Mouse (Mus musculus): Measurements from ENCODE around the gene Ptpn1. TPM values are rescaled to one million over a fixed set of nuclear protein-coding genes. Genes with fewer than 3 reads are reported as not detected.

Gene Ptpn1
- 77.6 and 90.0 TPM in 2 replicates for total RNA-seq (2012; rRNA removed)
- 69.8 and 78.5 TPM in 2 replicates for total RNA-seq (2014; rRNA removed)
- 131 and 139 TPM in 2 replicates for polyA plus RNA-seq (2012; ENCODE audit: insufficient read length, low read depth)

GRCm38 (mm10) chr2:167931985-167932726 is at the start of gene Ptpn1:
Ptpn1 (plus strand) TSS chr2:167932057.
- H3K27ac ChIP-seq (ENCODE audit: insufficient read depth, low read depth) = peak within 1 kb of the TSS; percentile 69
- H3K9ac ChIP-seq (ENCODE audit: insufficient read depth, low read depth) = peak within 1 kb of the TSS; percentile 75
- peaks cover 49% of the 10 kb centered on the region for H3K79me2 ChIP-seq (replicated peaks; ENCODE audit: control insufficient read depth, extremely low read depth, insufficient read depth, poor library complexity, severe bottlenecking)
- peaks cover 0 to 7% of the 10 kb centered on the region in 2 experiments for H3K36me3 ChIP-seq (replicated peaks in 1 of 2; ENCODE audit: control insufficient read depth in 1 of 2, insufficient read depth in 1 of 2, low read length in 1 of 2)
- dilution Hi-C loops (cut with MboI; ENCODE audit: extremely low pct_ligation_motif_present, extremely low pct_unique_long_range_greater_than_20kb, low sequenced_read_pairs) (no loop called here), in situ Hi-C loops (cut with MboI; ENCODE audit: low pct_ligation_motif_present, low pct_unique_long_range_greater_than_20kb, low sequenced_read_pairs) (no loop called here)
- peak within 1 kb of the TSS; percentile 79 for H3K4me2 ChIP-seq (ENCODE audit: insufficient read depth, low read depth, poor library complexity, severe bottlenecking)
- TF ChIP-seq NRF1 (IDR thresholded peaks at IDR 0.05; ENCODE audit: low read depth, low read length) (peak; percentile 75), JUND (conservative IDR thresholded peaks at IDR 0.05; ENCODE audit: low read depth, low read length) (no peak), CHD2 (IDR thresholded peaks at IDR 0.05; ENCODE audit: low read length) (no peak), JUN (IDR thresholded peaks at IDR 0.05; ENCODE audit: insufficient read depth, low read depth, low read length) (no peak), MAX (IDR thresholded peaks at IDR 0.05; ENCODE audit: low read length) (no peak; the same call in 1 of the 2 replicates), ZMIZ1 (IDR thresholded peaks at IDR 0.05; ENCODE audit: low read depth, low read length) (peak; percentile 59; the same call in 1 of the 2 replicates), MAFK (IDR thresholded peaks at IDR 0.05; ENCODE audit: insufficient replicate concordance, low read length) (no peak), IRF4 (IDR thresholded peaks at IDR 0.05; ENCODE audit: low read depth, low read length) (no peak), POLR2AphosphoS2 (IDR thresholded peaks at IDR 0.05; ENCODE audit: low read depth, low read length) (peak; percentile 80), MYC (IDR thresholded peaks at IDR 0.05; ENCODE audit: low read depth, low read length) (no peak), CHD1 (IDR thresholded peaks at IDR 0.05; ENCODE audit: low read depth, low read length) (peak; percentile 20; the same call in 1 of the 2 replicates), HCFC1 (IDR thresholded peaks at IDR 0.05; ENCODE audit: low read depth, low read length) (peak; percentile 70), USF1 (IDR thresholded peaks at IDR 0.05; ENCODE audit: low read depth, low read length) (no peak), TBP (conservative IDR thresholded peaks at IDR 0.05; ENCODE audit: low read depth, low read length) (0 out of 2 replicates have a peak, but pooled peaks have one; percentile 36), SMC3 (IDR thresholded peaks at IDR 0.05; ENCODE audit: low read depth, low read length) (no peak), E2F4 (IDR thresholded peaks at IDR 0.05; ENCODE audit: insufficient replicate concordance, low read depth, low read length) (no peak), GABPA (IDR thresholded peaks at IDR 0.05; ENCODE audit: insufficient replicate concordance, low read depth, low read length) (no peak), MEF2A (IDR thresholded peaks at IDR 0.05; ENCODE audit: borderline replicate concordance, low read depth, low read length) (peak; percentile 40), ZC3H11A (IDR thresholded peaks at IDR 0.05; ENCODE audit: low read depth, low read length) (no peak), SIN3A (IDR thresholded peaks at IDR 0.05; ENCODE audit: low read length) (peak; percentile 82; the same call in 1 of the 2 replicates), ZNF384 (IDR thresholded peaks at IDR 0.05; ENCODE audit: low read depth, low read length) (no peak; the same call in 1 of the 2 replicates), USF2 (conservative IDR thresholded peaks at IDR 0.05; ENCODE audit: low read depth, low read length) (no peak), MXI1 (IDR thresholded peaks at IDR 0.05; ENCODE audit: low read depth, low read length) (peak; percentile 88), NELFE (IDR thresholded peaks at IDR 0.05; ENCODE audit: low read depth, low read length) (peak; percentile 77), TCF12 (IDR thresholded peaks at IDR 0.05; ENCODE audit: low read depth, low read length) (peak; percentile 81), RAD21 (IDR thresholded peaks at IDR 0.05; ENCODE audit: low read depth, low read length) (no peak; the same call in 1 of the 2 replicates), POLR2A (IDR thresholded peaks at IDR 0.05; ENCODE audit: low read depth, low read length) (peak; percentile 91), MAZ (IDR thresholded peaks at IDR 0.05; ENCODE audit: low read depth, low read length) (no peak), CTCF (conservative IDR thresholded peaks at IDR 0.05 in 1 of 2, IDR thresholded peaks at IDR 0.05 in 1 of 2; ENCODE audit: low read depth in 2 of 2, low read length in 2 of 2) (no peak), EP300 (IDR thresholded peaks at IDR 0.05; ENCODE audit: low read length) (no peak), ELF1 (IDR thresholded peaks at IDR 0.05; ENCODE audit: low read depth, low read length) (peak; percentile 93), BHLHE40 (IDR thresholded peaks at IDR 0.05; ENCODE audit: low read depth, low read length) (peak; percentile 38; the same call in 1 of the 2 replicates), PAX5 (IDR thresholded peaks at IDR 0.05; ENCODE audit: low read length) (no peak), ZKSCAN1 (IDR thresholded peaks at IDR 0.05; ENCODE audit: borderline replicate concordance, low read depth, low read length) (no peak), RCOR1 (conservative IDR thresholded peaks at IDR 0.05; ENCODE audit: low read depth, low read length) (no peak), ETS1 (conservative IDR thresholded peaks at IDR 0.05; ENCODE audit: low read depth, low read length) (no peak), KAT2A (IDR thresholded peaks at IDR 0.05; ENCODE audit: insufficient replicate concordance, low read length) (0 out of 2 replicates have a peak, but pooled peaks have one; percentile 50), UBTF (IDR thresholded peaks at IDR 0.05; ENCODE audit: low read depth, low read length) (0 out of 2 replicates have a peak, but pooled peaks have one; percentile 63)
- no peaks in the 10 kb centered on the region for H3K9me3 ChIP-seq (replicated peaks; ENCODE audit: low read length)
- H3K4me3 ChIP-seq (replicated peaks in 1 of 3; ENCODE audit: low read depth in 2 of 3, low read length in 2 of 3, poor library complexity in 1 of 3) = peak within 1 kb of the TSS; percentile 89 to 93 (median 89)
- peaks cover 22 to 66% of the 10 kb centered on the region in 2 experiments for H3K4me1 ChIP-seq (ENCODE audit: control insufficient read depth in 1 of 2, insufficient read depth in 2 of 2)
- H3K27me3 ChIP-seq (replicated peaks) = no peaks in the 10 kb centered on the region
- DNase-seq (ENCODE audit: extremely low read depth) = peak; percentile 95

All from CH12.LX (cell line).